Mouse (Mus musculus): ENCODE results near the gene Gba. TPM values are rescaled to one million over a fixed set of nuclear protein-coding genes. Genes with fewer than 3 reads are reported as not detected.
"Not testable (repeated sequence)": the region's sequence is repeated elsewhere in the genome, so short reads cannot be mapped to it uniquely, and the experiment has no call there.

Gba gene
- polyA plus RNA-seq, 1 experiment = 88.5 TPM

GRCm38 (mm10) chr3:89210162-89210561 lies 7.4 kb downstream of the Gba start:
- DNase-seq (ENCODE audit: low read depth, low spot score) = no peak
- 68% methylated on average over 13 of the region's 13 CpGs for WGBS

GRCm38 (mm10) chr3:89210731-89211130 lies 8.0 kb downstream of the Gba start:
- WGBS = 52% methylated on average over 7 of the region's 7 CpGs
- no peak for DNase-seq (ENCODE audit: low read depth, low spot score)

GRCm38 (mm10) chr3:89213803-89214530 lies 11.2 kb downstream of the Gba start:
- WGBS = 1% methylated on average over 68 of the region's 69 CpGs
- no peak for DNase-seq (ENCODE audit: low read depth, low spot score)

GRCm38 (mm10) chr3:89214681-89215411 lies 12.1 kb downstream of the Gba start, which contains the start of gene Thbs3:
Gene Thbs3, plus strand, starts transcription at chr3:89215180.
- no peak for DNase-seq (ENCODE audit: low read depth, low spot score)
- 3% methylated on average over 19 of the region's 19 CpGs for WGBS

- under 1% methylated on average over 6 of the region's 6 CpGs for WGBS
- DNase-seq (ENCODE audit: low read depth, low spot score) = no peak
These were observed 13.1 kb downstream of the Gba start for GRCm38 (mm10) chr3:89215853-89216252.

GRCm38 (mm10) chr3:89216407-89216806 lies 13.7 kb downstream of the Gba start:
- not testable (repeated sequence) for DNase-seq (ENCODE audit: low read depth, low spot score)
- WGBS = 71% methylated on average over 7 of the region's 7 CpGs

- DNase-seq (ENCODE audit: low read depth, low spot score) = no peak
- 93% methylated on average over 1 of the region's 1 CpGs for WGBS
These were observed 15.5 kb downstream of the Gba start for GRCm38 (mm10) chr3:89218271-89218670.

- 60% methylated on average over 8 of the region's 8 CpGs for WGBS
- DNase-seq (ENCODE audit: low read depth, low spot score) = no peak
These were observed 16.8 kb downstream of the Gba start for GRCm38 (mm10) chr3:89219546-89219945.

- WGBS = 83% methylated on average over 5 of the region's 5 CpGs
- no peak for DNase-seq (ENCODE audit: low read depth, low spot score)
These were observed 18.4 kb downstream of the Gba start for GRCm38 (mm10) chr3:89221167-89221566.

GRCm38 (mm10) chr3:89224796-89225195 lies 22.1 kb downstream of the Gba start:
- WGBS = 81% methylated on average over 11 of the region's 11 CpGs
- DNase-seq (ENCODE audit: low read depth, low spot score) = no peak

- WGBS = 79% methylated on average over 12 of the region's 12 CpGs
- no peak for DNase-seq (ENCODE audit: low read depth, low spot score)
These were observed 22.6 kb downstream of the Gba start for GRCm38 (mm10) chr3:89225321-89225815.

- 79% methylated on average over 4 of the region's 4 CpGs for WGBS
- DNase-seq (ENCODE audit: low read depth, low spot score) = no peak
These were observed 23.2 kb downstream of the Gba start for GRCm38 (mm10) chr3:89225918-89226317.

- 76% methylated on average over 11 of the region's 11 CpGs for WGBS
- DNase-seq (ENCODE audit: low read depth, low spot score) = no peak
These were observed 23.6 kb downstream of the Gba start for GRCm38 (mm10) chr3:89226361-89226760.

- 24% methylated on average over 21 of the region's 21 CpGs for WGBS
- DNase-seq (ENCODE audit: low read depth, low spot score) = no peak
These were observed 24.2 kb downstream of the Gba start, which contains the start of gene Mtx1 for GRCm38 (mm10) chr3:89226900-89227299. Gene Mtx1, minus strand, starts transcription at chr3:89227088.

GRCm38 (mm10) chr3:89227307-89228179 lies 24.8 kb downstream of the Gba start:
- no peak for DNase-seq (ENCODE audit: low read depth, low spot score)
- WGBS = 5% methylated on average over 41 of the region's 41 CpGs

- WGBS = under 1% methylated on average over 20 of the region's 20 CpGs
- no peak for DNase-seq (ENCODE audit: low read depth, low spot score)
These were observed 25.4 kb downstream of the Gba start for GRCm38 (mm10) chr3:89228180-89228549.

GRCm38 (mm10) chr3:89228836-89229235 lies 26.1 kb downstream of the Gba start, which contains the start of gene Muc1:
Gene Muc1, plus strand, starts transcription at chr3:89229057.
- no peak for DNase-seq (ENCODE audit: low read depth, low spot score)
- WGBS = 43% methylated on average over 10 of the region's 10 CpGs

GRCm38 (mm10) chr3:89229276-89229675 lies 26.5 kb downstream of the Gba start:
- DNase-seq (ENCODE audit: low read depth, low spot score) = no peak
- 63% methylated on average over 4 of the region's 4 CpGs for WGBS

GRCm38 (mm10) chr3:89230561-89230960 lies 27.8 kb downstream of the Gba start:
- WGBS = 85% methylated on average over 2 of the region's 2 CpGs
- no peak for DNase-seq (ENCODE audit: low read depth, low spot score)

- no peak for DNase-seq (ENCODE audit: low read depth, low spot score)
- 30% methylated on average over 7 of the region's 7 CpGs for WGBS
These were observed 28.6 kb downstream of the Gba start for GRCm38 (mm10) chr3:89231345-89231744.
